Mouse (Mus musculus): ENCODE data around the gene Sema3a.

DNA sequence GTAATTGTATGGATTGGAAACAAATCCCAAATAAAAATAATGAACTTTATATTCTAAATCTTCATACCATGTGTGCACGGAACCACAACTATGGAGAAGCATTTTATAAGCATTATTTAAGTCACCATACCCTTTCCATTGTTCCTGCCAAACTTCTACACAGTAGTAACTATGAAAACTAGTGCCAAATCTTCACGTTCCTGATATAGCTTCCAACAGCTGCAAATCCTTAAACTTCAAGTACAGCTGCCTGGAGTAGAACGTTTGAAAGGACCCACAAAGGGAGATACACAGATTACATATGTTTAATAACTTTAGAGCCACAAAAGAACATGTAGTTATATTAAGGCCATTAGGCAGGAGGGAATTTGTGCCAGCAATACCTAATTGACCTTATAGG, 130.1 kb downstream of the Sema3a start:
- no peak for TF ChIP-seq CTCF (IDR thresholded peaks at IDR 0.05; ENCODE audit: borderline replicate concordance, insufficient read depth, low read depth, low read length)
- no peak for TF ChIP-seq POLR2A (IDR thresholded peaks at IDR 0.05; ENCODE audit: borderline replicate concordance, insufficient read depth, low read length)

Measured in cerebellum, adult 2 months (tissue).